Mouse (Mus musculus) liver, embryonic 11.5 days (tissue): ENCODE measurements at regions not wholly inside any gene's neighbourhood (a gene's known extent, or its start where the extent isn't known, plus 50 kb on each side); places are given as distances from the start of the nearest gene placed in this dataset.

Experiments
- ATAC-seq: fragments of 200-750 bp; cut with Nextera tagmentation; replicated peaks from 2 replicates; pipeline ENCODE4 v1.8.0; 2017; ENCODE audit warnings: moderate number of reproducible peaks, mild to moderate bottlenecking, moderate TSS enrichment, moderate library complexity; ENCODE audit not compliant: low FRiP score
- DNase-seq: peaks from one replicate; pipeline ENCODE4 v3.0.0-alpha.2; 2017; ENCODE audit warnings: low spot score
- H3K27ac ChIP-seq: fragments of 300-500 bp; sonication (generic); 2 replicates; pipeline ENCODE4 v1.5.1; 2014; ENCODE audit warnings: mild to moderate bottlenecking, low read depth, low read length, control low read depth
- H3K27me3 ChIP-seq: fragments of 300-500 bp; sonication (generic); replicated peaks from 2 replicates; pipeline ENCODE4 v1.6.1; 2014; ENCODE audit warnings: low read length, mixed read lengths; ENCODE audit not compliant: control insufficient read depth, insufficient read depth
- H3K36me3 ChIP-seq: fragments of 300-500 bp; sonication (generic); 2 replicates; pipeline ENCODE4 v1.6.1; 2014; ENCODE audit warnings: mild to moderate bottlenecking, low read length, moderate library complexity, mixed read lengths; ENCODE audit not compliant: control insufficient read depth, insufficient read depth
- H3K4me1 ChIP-seq: fragments of 300-500 bp; sonication (generic); replicated peaks from 2 replicates; pipeline ENCODE4 v1.6.1; 2014; ENCODE audit warnings: low read length, mixed read lengths; ENCODE audit not compliant: control insufficient read depth, insufficient read depth
- H3K4me2 ChIP-seq: fragments of 300-500 bp; sonication (generic); 2 replicates; pipeline ENCODE4 v1.6.1; 2014; ENCODE audit warnings: mild to moderate bottlenecking, control low read depth, moderate library complexity
- H3K4me3 ChIP-seq: fragments of 300-500 bp; sonication (generic); 2 replicates; pipeline ENCODE4 v1.5.1; 2014; ENCODE audit warnings: low read depth, low read length, control low read depth
- H3K9ac ChIP-seq: fragments of 300-500 bp; sonication (generic); 2 replicates; pipeline ENCODE4 v1.6.1; 2014; ENCODE audit warnings: low read depth, low read length, control low read depth
- H3K9me3 ChIP-seq: fragments of 300-500 bp; sonication (generic); 2 replicates; pipeline ENCODE4 v1.6.1; 2016; ENCODE audit warnings: low read length, inconsistent platforms, mixed read lengths; ENCODE audit not compliant: control insufficient read depth
- WGBS: fragments of 180-500 bp; shearing (Covaris S2); extraction: QIAGEN DNeasy Blood & Tissue Kit; methylation state at CpG from one replicate; pipeline ENCODE4 v1.1.7; 2014; 5-methylcytosine and 5-hydroxymethylcytosine counted together

- H3K27ac ChIP-seq, result no peak overlapping the region
- H3K9me3 ChIP-seq, result no peaks in the 10 kb centered on the region
- H3K27me3 ChIP-seq, result no peaks in the 10 kb centered on the region
- H3K4me3 ChIP-seq, result no peak overlapping the region
- no peak overlapping the region for H3K9ac ChIP-seq
- no peak for DNase-seq
- no peaks in the 10 kb centered on the region for H3K4me1 ChIP-seq
- H3K36me3 ChIP-seq, result no peaks in the 10 kb centered on the region
- 65% methylated on average over 3 of the region's 3 CpGs for WGBS
- H3K4me2 ChIP-seq, result no peak overlapping the region
- ATAC-seq, result no peak
Measured at GRCm38 (mm10) chr3:41483582-41483981, 71.9 kb upstream of the Jade1 start.

- Histone ChIP-seq H3K9me3 (no peaks in the 10 kb centered on the region), H3K9ac (no peak overlapping the region), H3K4me1 (no peaks in the 10 kb centered on the region), H3K4me2 (no peak overlapping the region), H3K36me3 (no peaks in the 10 kb centered on the region), H3K4me3 (no peak overlapping the region), H3K27ac (no peak overlapping the region), H3K27me3 (no peaks in the 10 kb centered on the region)
- no peak for DNase-seq
- WGBS, result 70% methylated on average over 5 of the region's 5 CpGs
- no peak for ATAC-seq
Measured at GRCm38 (mm10) chr3:41482881-41483494, 72.5 kb upstream of the Jade1 start.

GRCm38 (mm10) chr3:41480186-41480585 lies 75.3 kb upstream of the Jade1 start:
- H3K9ac ChIP-seq, result no peak overlapping the region
- no peak overlapping the region for H3K4me3 ChIP-seq
- DNase-seq (no peak), ATAC-seq (no peak)
- no peak overlapping the region for H3K4me2 ChIP-seq
- no peaks in the 10 kb centered on the region for H3K9me3 ChIP-seq
- H3K27ac ChIP-seq, result no peak overlapping the region
- no peaks in the 10 kb centered on the region for H3K36me3 ChIP-seq
- H3K27me3 ChIP-seq, result no peaks in the 10 kb centered on the region
- WGBS, result 71% methylated on average over 3 of the region's 3 CpGs
- H3K4me1 ChIP-seq, result no peaks in the 10 kb centered on the region

GRCm38 (mm10) chr3:41478971-41479370 lies 76.6 kb upstream of the Jade1 start:
- WGBS, result 86% methylated on average over 2 of the region's 2 CpGs
- DNase-seq, result no peak
- no peaks in the 10 kb centered on the region for H3K36me3 ChIP-seq

GRCm38 (mm10) chr3:41476516-41476915 lies 79.0 kb upstream of the Jade1 start:
- 81% methylated on average over 6 of the region's 6 CpGs for WGBS
- H3K4me1 ChIP-seq, result no peaks in the 10 kb centered on the region

More at GRCm38 (mm10) chr3:41478971-41479370, 76.6 kb upstream of the Jade1 start:
- Histone ChIP-seq H3K27ac (no peak overlapping the region), H3K9ac (no peak overlapping the region), H3K9me3 (no peaks in the 10 kb centered on the region), H3K4me3 (no peak overlapping the region), H3K4me2 (no peak overlapping the region), H3K4me1 (no peaks in the 10 kb centered on the region), H3K27me3 (no peaks in the 10 kb centered on the region)
- ATAC-seq, result no peak

GRCm38 (mm10) chr3:41472586-41472985 lies 82.9 kb upstream of the Jade1 start:
- DNase-seq (no peak), ATAC-seq (no peak)
- H3K4me1 ChIP-seq, result no peaks in the 10 kb centered on the region
- H3K36me3 ChIP-seq, result no peaks in the 10 kb centered on the region
- no peaks in the 10 kb centered on the region for H3K9me3 ChIP-seq
- H3K27me3 ChIP-seq, result no peaks in the 10 kb centered on the region
- no peak overlapping the region for H3K4me2 ChIP-seq
- H3K9ac ChIP-seq, result no peak overlapping the region
- 79% methylated on average over 3 of the region's 3 CpGs for WGBS
- H3K27ac ChIP-seq, result no peak overlapping the region
- no peak overlapping the region for H3K4me3 ChIP-seq

More at GRCm38 (mm10) chr3:41476516-41476915, 79.0 kb upstream of the Jade1 start:
- Histone ChIP-seq H3K9ac (no peak overlapping the region), H3K36me3 (no peaks in the 10 kb centered on the region), H3K4me3 (no peak overlapping the region), H3K27me3 (no peaks in the 10 kb centered on the region), H3K4me2 (no peak overlapping the region), H3K9me3 (no peaks in the 10 kb centered on the region), H3K27ac (no peak overlapping the region)
- ATAC-seq (no peak), DNase-seq (no peak)

GRCm38 (mm10) chr3:41469106-41469505 lies 86.4 kb upstream of the Jade1 start:
- WGBS, result 76% methylated on average over 6 of the region's 6 CpGs
- Histone ChIP-seq H3K36me3 (no peaks in the 10 kb centered on the region), H3K4me1 (no peaks in the 10 kb centered on the region), H3K27ac (no peak overlapping the region), H3K9ac (no peak overlapping the region), H3K27me3 (no peaks in the 10 kb centered on the region), H3K4me2 (no peak overlapping the region), H3K9me3 (no peaks in the 10 kb centered on the region), H3K4me3 (no peak overlapping the region)
- DNase-seq (no peak), ATAC-seq (no peak)

GRCm38 (mm10) chr3:41467857-41468256 lies 87.7 kb upstream of the Jade1 start:
- no peak overlapping the region for H3K4me3 ChIP-seq
- no peak overlapping the region for H3K9ac ChIP-seq
- no peak for ATAC-seq
- H3K4me2 ChIP-seq, result no peak overlapping the region
- no peak for DNase-seq
- WGBS, result 56% methylated on average over 1 of the region's 1 CpGs
- no peaks in the 10 kb centered on the region for H3K9me3 ChIP-seq
- H3K27ac ChIP-seq, result no peak overlapping the region
- H3K4me1 ChIP-seq, result no peaks in the 10 kb centered on the region
- no peaks in the 10 kb centered on the region for H3K27me3 ChIP-seq
- H3K36me3 ChIP-seq, result no peaks in the 10 kb centered on the region

GRCm38 (mm10) chr3:41465893-41466292 lies 89.6 kb upstream of the Jade1 start:
- Histone ChIP-seq H3K27me3 (no peaks in the 10 kb centered on the region), H3K9ac (no peak overlapping the region), H3K36me3 (no peaks in the 10 kb centered on the region), H3K4me2 (no peak overlapping the region), H3K27ac (no peak overlapping the region), H3K4me1 (no peaks in the 10 kb centered on the region), H3K9me3 (no peaks in the 10 kb centered on the region), H3K4me3 (no peak overlapping the region)
- no peak for ATAC-seq
- 48% methylated on average over 2 of the region's 2 CpGs for WGBS
- no peak for DNase-seq
